In genomic region chr3:83201286-83201980, GRCm38 (mm10) we compare ENCODE assay signal across 22 mouse cellular contexts.
A peak's percentile ranks its signal among the peaks of the same experiment; 100 is the strongest.
DNase-seq lines count a peak whose midpoint lies in the region; ATAC-seq and TF ChIP-seq lines count a peak whose summit lies in the region.
"Had no signal": no experiment of that assay in that cellular context is flagged by ENCODE, and none has a peak within 500 bp of the region (broad histone marks: within the 10 kb centered on the region; RNA-seq: fewer than 3 reads in every experiment).

No protein-coding gene starts in this region.

- no peak for TF ChIP-seq CTCF in kidney, postnatal 0 days (IDR thresholded peaks at IDR 0.05; ENCODE audit: low read depth)

- no peaks in the 10 kb centered on the region for H3K9me3 ChIP-seq in kidney, postnatal 0 days (replicated peaks; ENCODE audit: low read length)
- H3K9me3 ChIP-seq in embryonic facial prominence, embryonic 14.5 days (ENCODE audit: control insufficient read depth, low read length), result no peaks in the 10 kb centered on the region; the same call in 1 of the 2 replicates
- no peaks in the 10 kb centered on the region for H3K9me3 ChIP-seq in midbrain, embryonic 15.5 days
- H3K9me3 ChIP-seq: embryonic facial prominence, embryonic 13.5 days; forebrain, embryonic 15.5 days; heart, embryonic 15.5 days; hindbrain, embryonic 15.5 days had no signal

- peak; percentile 31 for DNase-seq in gastrocnemius, adult 18-20 months (ENCODE audit: low spot score)
- DNase-seq in gastrocnemius, adult 8-10 months (ENCODE audit: low spot score in 2 of 2), result no peak
- peak; percentile 39 for DNase-seq in kidney, postnatal 0 days (ENCODE audit: low spot score)
- DNase-seq in kidney, postnatal 14 days, result no peak
- DNase-seq in embryonic facial prominence, embryonic 14.5 days (ENCODE audit: low spot score), result peak; percentile 47
- peak; percentile 61 for DNase-seq in fibroblast of lung, adult 2 months (ENCODE audit: low read depth)
- DNase-seq: adrenal gland, postnatal 10 days; cerebellum, adult 11-12 months; cerebellum, adult 9-10 months; embryo, embryonic 11 days; gastrocnemius, postnatal 36 days; heart, adult 2 months; heart, postnatal 14 days; kidney, adult 2 months had no signal

- no peak overlapping the region for H3K4me3 ChIP-seq in kidney, postnatal 0 days (replicated peaks; ENCODE audit: low read depth, low read length)
- no peak overlapping the region for H3K4me3 ChIP-seq in embryonic facial prominence, embryonic 14.5 days (ENCODE audit: low read depth, low read length)
- H3K4me3 ChIP-seq in midbrain, embryonic 15.5 days, result no peak overlapping the region
- H3K4me3 ChIP-seq: embryonic facial prominence, embryonic 13.5 days; erythroblast, embryonic 14.5 days; forebrain, embryonic 15.5 days; heart, adult 2 months; heart, embryonic 15.5 days; hindbrain, embryonic 15.5 days had no signal

- no peaks in the 10 kb centered on the region for H3K4me1 ChIP-seq in kidney, postnatal 0 days (replicated peaks; ENCODE audit: insufficient read depth, low read length)
- H3K4me1 ChIP-seq in embryonic facial prominence, embryonic 14.5 days (ENCODE audit: control insufficient read depth, insufficient read depth, low read length), result peaks cover 12% of the 10 kb centered on the region; the same call in 1 of the 2 replicates
- no peaks in the 10 kb centered on the region for H3K4me1 ChIP-seq in midbrain, embryonic 15.5 days
- H3K4me1 ChIP-seq: forebrain, embryonic 15.5 days had no signal

- ATAC-seq in kidney, postnatal 0 days (replicated peaks; ENCODE audit: low FRiP score, low read depth), result no peak
- no peak; the same call in 1 of the 2 replicates for ATAC-seq in embryonic facial prominence, embryonic 14.5 days (ENCODE audit: low read depth)
- ATAC-seq in midbrain, embryonic 15.5 days (replicated peaks), result no peak
- ATAC-seq: forebrain, embryonic 15.5 days; intestine, embryonic 16.5 days had no signal

- H3K36me3 ChIP-seq in kidney, postnatal 0 days (ENCODE audit: insufficient read depth, low read length), result no peaks in the 10 kb centered on the region
- no peaks in the 10 kb centered on the region for H3K36me3 ChIP-seq in embryonic facial prominence, embryonic 14.5 days (ENCODE audit: control insufficient read depth, insufficient read depth, low read length)
- H3K36me3 ChIP-seq in midbrain, embryonic 15.5 days (replicated peaks), result no peaks in the 10 kb centered on the region
- H3K36me3 ChIP-seq: embryonic facial prominence, embryonic 13.5 days; forebrain, embryonic 15.5 days; heart, embryonic 15.5 days; hindbrain, embryonic 15.5 days had no signal

- H3K27ac ChIP-seq in kidney, postnatal 0 days, result no peak overlapping the region
- no peak overlapping the region for H3K27ac ChIP-seq in embryonic facial prominence, embryonic 14.5 days (replicated peaks; ENCODE audit: low read depth, low read length)
- H3K27ac ChIP-seq in midbrain, embryonic 15.5 days, result no peak overlapping the region
- H3K27ac ChIP-seq: embryonic facial prominence, embryonic 13.5 days; forebrain, embryonic 15.5 days; heart, adult 2 months; heart, embryonic 15.5 days; hindbrain, embryonic 15.5 days had no signal

- no peaks in the 10 kb centered on the region for H3K27me3 ChIP-seq in kidney, postnatal 0 days (ENCODE audit: insufficient read depth, low read length)
- no peaks in the 10 kb centered on the region for H3K27me3 ChIP-seq in embryonic facial prominence, embryonic 14.5 days (replicated peaks; ENCODE audit: control insufficient read depth, insufficient read depth, low read length)
- no peaks in the 10 kb centered on the region for H3K27me3 ChIP-seq in midbrain, embryonic 15.5 days (replicated peaks)
- H3K27me3 ChIP-seq: embryonic facial prominence, embryonic 13.5 days; forebrain, embryonic 15.5 days; heart, embryonic 15.5 days; hindbrain, embryonic 15.5 days had no signal

- 59% methylated on average over 4 of the region's 4 CpGs for WGBS in kidney, postnatal 0 days
- WGBS in embryonic facial prominence, embryonic 14.5 days, result 56% methylated on average over 4 of the region's 4 CpGs
- WGBS in midbrain, embryonic 15.5 days, result 79% methylated on average over 4 of the region's 4 CpGs

- H3K9ac ChIP-seq in kidney, postnatal 0 days (ENCODE audit: low read depth, low read length), result no peak overlapping the region
- H3K9ac ChIP-seq in embryonic facial prominence, embryonic 14.5 days (ENCODE audit: low read depth, low read length), result no peak overlapping the region
- H3K9ac ChIP-seq in midbrain, embryonic 15.5 days, result no peak overlapping the region
- H3K9ac ChIP-seq: embryonic facial prominence, embryonic 13.5 days; forebrain, embryonic 15.5 days; heart, embryonic 15.5 days; hindbrain, embryonic 15.5 days had no signal

- H3K4me2 ChIP-seq in kidney, postnatal 0 days (ENCODE audit: low read length), result no peak overlapping the region
- H3K4me2 ChIP-seq in embryonic facial prominence, embryonic 14.5 days (ENCODE audit: low read depth, low read length), result no peak overlapping the region
- no peak overlapping the region for H3K4me2 ChIP-seq in midbrain, embryonic 15.5 days
- H3K4me2 ChIP-seq: embryonic facial prominence, embryonic 13.5 days; forebrain, embryonic 15.5 days; heart, embryonic 11.5 days; heart, embryonic 15.5 days; hindbrain, embryonic 15.5 days had no signal

Comparison
In these comparisons a context has a peak if more than half of its experiments do, and no peak if none do; other contexts are left out.
1. DNase-seq: peak in gastrocnemius, adult 18-20 months (single experiment), kidney, postnatal 0 days (single experiment), embryonic facial prominence, embryonic 14.5 days (single experiment) and fibroblast of lung, adult 2 months (single experiment); none in gastrocnemius, adult 8-10 months (0 of 2) and kidney, postnatal 14 days (single experiment).